18 mouse cellular contexts compared by ENCODE assay signal in the genomic region with DNA sequence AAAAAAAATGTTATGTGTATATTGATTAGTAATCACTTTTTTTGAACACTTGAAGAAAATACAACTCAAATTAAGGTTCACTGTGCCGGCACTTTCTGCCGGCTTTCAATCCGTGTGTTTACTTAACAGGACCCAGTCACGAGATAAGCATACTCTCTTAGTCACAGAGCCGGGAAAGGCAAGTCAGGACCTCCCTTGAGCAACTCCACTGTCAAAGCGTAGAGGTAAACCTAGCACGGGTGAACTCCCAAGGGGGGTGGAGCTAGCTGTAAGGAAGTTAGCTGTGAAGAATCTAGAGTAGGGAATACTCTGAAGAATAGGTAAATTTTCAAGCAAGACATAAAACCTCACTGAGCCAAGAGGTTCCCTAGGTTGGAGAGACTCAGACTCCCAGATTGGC.
A peak's percentile ranks its signal among the peaks of the same experiment; 100 is the strongest.
DNase-seq lines count a peak whose midpoint lies in the region; ATAC-seq lines count a peak whose summit lies in the region.
"Had no signal": no experiment of that assay in that cellular context is flagged by ENCODE, and none has a peak within 500 bp of the region (broad histone marks: within the 10 kb centered on the region; RNA-seq: fewer than 3 reads in every experiment).

No protein-coding gene starts in this region.

- H3K27me3 ChIP-seq in forebrain, embryonic 11.5 days (ENCODE audit: control insufficient read depth, insufficient read depth, low read length): no peaks in the 10 kb centered on the region
- no peaks in the 10 kb centered on the region for H3K27me3 ChIP-seq in forebrain, embryonic 16.5 days (replicated peaks; ENCODE audit: control insufficient read depth, insufficient read depth, low read length)
- no peaks in the 10 kb centered on the region for H3K27me3 ChIP-seq in lung, embryonic 16.5 days (ENCODE audit: control insufficient read depth, insufficient read depth, low read depth, low read length)
- no peaks in the 10 kb centered on the region for H3K27me3 ChIP-seq in stomach, embryonic 14.5 days (ENCODE audit: control insufficient read depth, insufficient read depth, low read length)
- H3K27me3 ChIP-seq: embryonic facial prominence, embryonic 15.5 days; forebrain, embryonic 15.5 days; heart, embryonic 15.5 days; hindbrain, embryonic 13.5 days had no signal

- no peak overlapping the region for H3K9ac ChIP-seq in forebrain, embryonic 11.5 days (ENCODE audit: low read length)
- no peak overlapping the region for H3K9ac ChIP-seq in forebrain, embryonic 16.5 days (replicated peaks; ENCODE audit: low read depth, low read length)
- no peak overlapping the region for H3K9ac ChIP-seq in lung, embryonic 16.5 days (ENCODE audit: low read length)
- H3K9ac ChIP-seq in stomach, embryonic 14.5 days (replicated peaks; ENCODE audit: low read depth, low read length): no peak overlapping the region
- H3K9ac ChIP-seq: embryonic facial prominence, embryonic 15.5 days; forebrain, embryonic 15.5 days; heart, embryonic 15.5 days; hindbrain, embryonic 13.5 days had no signal

- no peaks in the 10 kb centered on the region for H3K4me1 ChIP-seq in forebrain, embryonic 11.5 days (replicated peaks; ENCODE audit: control insufficient read depth, insufficient read depth, low read length)
- H3K4me1 ChIP-seq in forebrain, embryonic 16.5 days (replicated peaks; ENCODE audit: control insufficient read depth, insufficient read depth, low read length): no peaks in the 10 kb centered on the region
- peaks cover 3% of the 10 kb centered on the region; the same call in 1 of the 2 replicates for H3K4me1 ChIP-seq in lung, embryonic 16.5 days (replicated peaks; ENCODE audit: control insufficient read depth, insufficient read depth, low read length)
- H3K4me1 ChIP-seq in stomach, embryonic 14.5 days (ENCODE audit: control insufficient read depth, insufficient read depth, low read length): peaks cover 11% of the 10 kb centered on the region; the same call in 1 of the 2 replicates
- H3K4me1 ChIP-seq: embryonic facial prominence, embryonic 15.5 days; forebrain, embryonic 10.5 days; forebrain, embryonic 15.5 days; heart, embryonic 15.5 days; hindbrain, embryonic 13.5 days had no signal

- DNase-seq in forebrain, embryonic 11.5 days (ENCODE audit: low spot score): peak; percentile 22
- no peak for DNase-seq in lung, postnatal 14 days
- DNase-seq in yolk sac, embryonic 10.5 days (ENCODE audit: low spot score): peak; percentile 72
- no peak for DNase-seq in embryo, embryonic 11 days
- DNase-seq: adrenal gland, postnatal 10 days; gastrocnemius, postnatal 14 days; heart, adult 2 months; heart, postnatal 14 days had no signal

- WGBS in forebrain, embryonic 11.5 days: 78% methylated on average over 7 of the region's 7 CpGs
- WGBS in forebrain, embryonic 16.5 days: 86% methylated on average over 7 of the region's 7 CpGs
- 7% methylated on average over 7 of the region's 7 CpGs for WGBS in lung, embryonic 16.5 days
- WGBS in stomach, embryonic 14.5 days: 7% methylated on average over 7 of the region's 7 CpGs

- no peak overlapping the region for H3K4me3 ChIP-seq in forebrain, embryonic 11.5 days (ENCODE audit: low read depth, low read length)
- H3K4me3 ChIP-seq in forebrain, embryonic 16.5 days (replicated peaks; ENCODE audit: low read length): no peak overlapping the region
- H3K4me3 ChIP-seq in lung, embryonic 16.5 days (ENCODE audit: low read length): no peak overlapping the region
- no peak overlapping the region for H3K4me3 ChIP-seq in stomach, embryonic 14.5 days (ENCODE audit: low read depth, low read length)
- H3K4me3 ChIP-seq: embryonic facial prominence, embryonic 15.5 days; erythroblast, embryonic 14.5 days; forebrain, embryonic 10.5 days; forebrain, embryonic 15.5 days; heart, adult 2 months; heart, embryonic 15.5 days; hindbrain, embryonic 13.5 days had no signal

- no peak for ATAC-seq in forebrain, embryonic 11.5 days (replicated peaks; ENCODE audit: low FRiP score)
- ATAC-seq in forebrain, embryonic 16.5 days: no peak
- ATAC-seq in lung, embryonic 16.5 days (ENCODE audit: low read depth): peak; percentile 60; the same call in 1 of the 2 replicates
- peak; percentile 72; the same call in 1 of the 2 replicates for ATAC-seq in stomach, embryonic 14.5 days (ENCODE audit: insufficient number of reproducible peaks, insufficient read depth, low FRiP score, low read depth)
- ATAC-seq: forebrain, embryonic 15.5 days had no signal

- no peaks in the 10 kb centered on the region for H3K9me3 ChIP-seq in forebrain, embryonic 11.5 days (ENCODE audit: control insufficient read depth, low read length)
- no peaks in the 10 kb centered on the region for H3K9me3 ChIP-seq in forebrain, embryonic 16.5 days (ENCODE audit: control insufficient read depth, low read length)
- no peaks in the 10 kb centered on the region for H3K9me3 ChIP-seq in lung, embryonic 16.5 days (ENCODE audit: control insufficient read depth, low read length)
- no peaks in the 10 kb centered on the region for H3K9me3 ChIP-seq in stomach, embryonic 14.5 days (ENCODE audit: control insufficient read depth, low read depth, low read length)
- H3K9me3 ChIP-seq: embryonic facial prominence, embryonic 15.5 days; forebrain, embryonic 10.5 days; forebrain, embryonic 15.5 days; heart, embryonic 15.5 days; hindbrain, embryonic 13.5 days had no signal

- no peak overlapping the region for H3K4me2 ChIP-seq in forebrain, embryonic 11.5 days (ENCODE audit: low read depth, low read length, severe bottlenecking)
- no peak overlapping the region for H3K4me2 ChIP-seq in forebrain, embryonic 16.5 days (ENCODE audit: low read length)
- H3K4me2 ChIP-seq in lung, embryonic 16.5 days (ENCODE audit: low read depth, low read length): no peak overlapping the region
- H3K4me2 ChIP-seq in stomach, embryonic 14.5 days (replicated peaks; ENCODE audit: low read depth, low read length): no peak overlapping the region
- H3K4me2 ChIP-seq: embryonic facial prominence, embryonic 15.5 days; forebrain, embryonic 15.5 days; heart, embryonic 11.5 days; heart, embryonic 15.5 days; hindbrain, embryonic 13.5 days had no signal

- no peaks in the 10 kb centered on the region for H3K36me3 ChIP-seq in forebrain, embryonic 11.5 days (ENCODE audit: control insufficient read depth, insufficient read depth, low read length)
- no peaks in the 10 kb centered on the region for H3K36me3 ChIP-seq in forebrain, embryonic 16.5 days (ENCODE audit: control insufficient read depth, insufficient read depth)
- no peaks in the 10 kb centered on the region for H3K36me3 ChIP-seq in lung, embryonic 16.5 days (ENCODE audit: control insufficient read depth, insufficient read depth, low read length)
- no peaks in the 10 kb centered on the region for H3K36me3 ChIP-seq in stomach, embryonic 14.5 days (ENCODE audit: control insufficient read depth, insufficient read depth, low read length)
- H3K36me3 ChIP-seq: embryonic facial prominence, embryonic 15.5 days; forebrain, embryonic 10.5 days; forebrain, embryonic 15.5 days; heart, embryonic 15.5 days; hindbrain, embryonic 13.5 days had no signal

- no peak overlapping the region for H3K27ac ChIP-seq in forebrain, embryonic 11.5 days (ENCODE audit: low read depth, low read length)
- H3K27ac ChIP-seq in forebrain, embryonic 16.5 days (ENCODE audit: low read length): no peak overlapping the region
- no peak overlapping the region for H3K27ac ChIP-seq in lung, embryonic 16.5 days (ENCODE audit: low read length)
- H3K27ac ChIP-seq in stomach, embryonic 14.5 days (ENCODE audit: low read length): no peak overlapping the region
- H3K27ac ChIP-seq: embryonic facial prominence, embryonic 15.5 days; forebrain, embryonic 10.5 days; forebrain, embryonic 15.5 days; heart, adult 2 months; heart, embryonic 15.5 days; hindbrain, embryonic 13.5 days had no signal

Comparison
In these comparisons a context has a peak if more than half of its experiments do, and no peak if none do; other contexts are left out.
1. ATAC-seq: peak in lung, embryonic 16.5 days (single experiment) and stomach, embryonic 14.5 days (single experiment); none in forebrain, embryonic 11.5 days (single experiment) and forebrain, embryonic 16.5 days (single experiment).
2. DNase-seq: peak in forebrain, embryonic 11.5 days (single experiment) and yolk sac, embryonic 10.5 days (single experiment); none in lung, postnatal 14 days (single experiment) and embryo, embryonic 11 days (single experiment).